Mouse (Mus musculus) myocyte (in vitro differentiated cells): ENCODE results near the gene Bmp7. TPM values are rescaled to one million over a fixed set of nuclear protein-coding genes. Genes with fewer than 3 reads are reported as not detected.

Experiments
- H3K27me3 ChIP-seq: one replicate; pipeline ENCODE4 v1.6.1; 2011; ENCODE audit not compliant: control insufficient read depth, insufficient read depth, insufficient read length
- H3K36me3 ChIP-seq: one replicate; pipeline ENCODE4 v1.6.1; 2011; ENCODE audit not compliant: control insufficient read depth, insufficient read depth
- H3K4me2 ChIP-seq: one replicate; pipeline ENCODE4 v1.6.1; 2011; ENCODE audit warnings: low read depth, control low read depth
- H3K4me3 ChIP-seq: one replicate; pipeline ENCODE4 v1.5.1; 2011; ENCODE audit warnings: mild to moderate bottlenecking, control low read depth, moderate library complexity
- H3K79me2 ChIP-seq: one replicate; pipeline ENCODE4 v1.6.1; 2011; ENCODE audit not compliant: control insufficient read depth, insufficient read depth
- H3ac ChIP-seq: one replicate; pipeline ENCODE4 v1.6.1; 2011; ENCODE audit not compliant: control insufficient read depth, insufficient read length
- CEBPB ChIP-seq: IDR thresholded peaks from 2 replicates; pipeline ENCODE4 v1.6.1; 2011; ENCODE audit warnings: mild to moderate bottlenecking, moderate library complexity; ENCODE audit not compliant: poor library complexity, insufficient read depth, severe bottlenecking
- E2F4 ChIP-seq: IDR thresholded peaks from one replicate; pipeline ENCODE4 v1.6.1; 2011; ENCODE audit warnings: mild to moderate bottlenecking, control low read depth, moderate library complexity; ENCODE audit not compliant: insufficient read depth
- MAX ChIP-seq: IDR thresholded peaks from one replicate; pipeline ENCODE4 v1.6.1; 2011; ENCODE audit warnings: low read depth, mild to moderate bottlenecking, control low read depth
- MYOD1 ChIP-seq, 3 experiments: IDR thresholded peaks; one replicate each; pipeline ENCODE4 v1.6.1; 2011; ENCODE audit warnings: control low read depth in 2 of 3, low read depth in 2 of 3, mild to moderate bottlenecking in 2 of 3, moderate library complexity in 1 of 3; ENCODE audit not compliant: insufficient read length in 2 of 3, control insufficient read depth in 1 of 3
- MYOG ChIP-seq, 3 experiments: IDR thresholded peaks; one replicate each; pipeline ENCODE4 v1.6.1; 2011; ENCODE audit warnings: control low read depth in 2 of 3, low read depth in 2 of 3, mild to moderate bottlenecking in 2 of 3; ENCODE audit not compliant: insufficient read length in 2 of 3, control insufficient read depth in 1 of 3, insufficient read depth in 1 of 3
- POLR2A ChIP-seq: IDR thresholded peaks from one replicate; pipeline ENCODE4 v1.6.1; 2011; ENCODE audit warnings: low read depth, mild to moderate bottlenecking, control low read depth, moderate library complexity; ENCODE audit not compliant: insufficient read length
- POLR2AphosphoS2 ChIP-seq: IDR thresholded peaks from one replicate; pipeline ENCODE4 v1.6.1; 2011; ENCODE audit warnings: low read depth, control low read depth; ENCODE audit not compliant: insufficient read length
- REST ChIP-seq: IDR thresholded peaks from one replicate; pipeline ENCODE4 v1.6.1; 2011; ENCODE audit warnings: mild to moderate bottlenecking, control low read depth, moderate library complexity; ENCODE audit not compliant: insufficient read depth, insufficient read length
- SRF ChIP-seq: IDR thresholded peaks from one replicate; pipeline ENCODE4 v1.6.1; 2011; ENCODE audit warnings: low read depth; ENCODE audit not compliant: control insufficient read depth, insufficient read length
- TCF12 ChIP-seq: IDR thresholded peaks from one replicate; pipeline ENCODE4 v1.6.1; 2011; ENCODE audit warnings: mild to moderate bottlenecking, control low read depth; ENCODE audit not compliant: poor library complexity, insufficient read depth, severe bottlenecking
- TCF3 ChIP-seq: IDR thresholded peaks from one replicate; pipeline ENCODE4 v1.6.1; 2011; ENCODE audit warnings: low read depth, control low read depth; ENCODE audit not compliant: insufficient read length
- USF1 ChIP-seq: IDR thresholded peaks from one replicate; pipeline ENCODE4 v1.6.1; 2011; ENCODE audit warnings: low read depth, mild to moderate bottlenecking, control low read depth, moderate library complexity
- polyA plus RNA-seq: library from polyadenylated mRNA; unstranded; fragments of >200 nt; fragmentation: generic; extraction: Trizol; gene quantifications from one replicate; pipeline ENCODE4 v1.2.1, GENCODE M21; 2012; ENCODE audit warnings: missing spikeins

Bmp7 gene
- polyA plus RNA-seq, 1 experiment: not detected

GRCm38 (mm10) chr2:172971865-172972264, 31.7 kb upstream of the Bmp7 start:
- Histone ChIP-seq H3K79me2 (no peaks in the 10 kb centered on the region), H3ac (no peak overlapping the region), H3K4me2 (no peak overlapping the region), H3K36me3 (no peaks in the 10 kb centered on the region), H3K27me3 (no peaks in the 10 kb centered on the region), H3K4me3 (no peak overlapping the region)
- TF ChIP-seq POLR2AphosphoS2 (no peak), MAX (no peak), SRF (no peak), USF1 (no peak)

DNA sequence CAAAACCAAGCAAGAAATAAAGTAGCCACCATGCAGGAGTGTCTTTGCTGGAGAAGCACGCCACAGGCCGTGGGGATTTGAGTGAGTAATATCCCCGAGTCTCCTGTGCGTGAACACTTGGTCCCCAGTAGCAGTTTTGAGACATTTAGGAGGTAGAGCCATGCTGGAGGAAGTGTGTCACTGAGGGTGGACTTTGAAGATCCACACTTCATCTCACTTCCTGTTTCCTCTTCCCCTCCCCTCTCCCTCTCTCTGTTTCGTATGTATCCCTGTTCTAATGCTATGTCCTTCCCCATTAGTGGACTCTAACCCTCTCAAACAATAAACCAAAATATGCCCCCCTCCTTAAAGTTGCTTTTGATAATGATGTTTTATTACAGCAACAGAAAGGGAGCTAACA, 26.4 kb upstream of the Bmp7 start:
- Histone ChIP-seq H3ac (no peak overlapping the region), H3K36me3 (no peaks in the 10 kb centered on the region), H3K4me2 (no peak overlapping the region), H3K4me3 (no peak overlapping the region), H3K79me2 (no peaks in the 10 kb centered on the region), H3K27me3 (no peaks in the 10 kb centered on the region)
- TF ChIP-seq TCF12 (no peak), SRF (no peak), MYOD1 (IDR thresholded peaks at IDR 0.05; ENCODE audit: control insufficient read depth in 1 of 3, insufficient read length in 2 of 3, low read depth in 2 of 3) (no peak), TCF3 (no peak), E2F4 (no peak), USF1 (no peak), MAX (no peak), POLR2A (no peak), REST (no peak), MYOG (IDR thresholded peaks at IDR 0.05; ENCODE audit: control insufficient read depth in 1 of 3, insufficient read depth in 1 of 3, insufficient read length in 2 of 3, low read depth in 2 of 3) (no peak), POLR2AphosphoS2 (no peak), CEBPB (no peak)

DNA sequence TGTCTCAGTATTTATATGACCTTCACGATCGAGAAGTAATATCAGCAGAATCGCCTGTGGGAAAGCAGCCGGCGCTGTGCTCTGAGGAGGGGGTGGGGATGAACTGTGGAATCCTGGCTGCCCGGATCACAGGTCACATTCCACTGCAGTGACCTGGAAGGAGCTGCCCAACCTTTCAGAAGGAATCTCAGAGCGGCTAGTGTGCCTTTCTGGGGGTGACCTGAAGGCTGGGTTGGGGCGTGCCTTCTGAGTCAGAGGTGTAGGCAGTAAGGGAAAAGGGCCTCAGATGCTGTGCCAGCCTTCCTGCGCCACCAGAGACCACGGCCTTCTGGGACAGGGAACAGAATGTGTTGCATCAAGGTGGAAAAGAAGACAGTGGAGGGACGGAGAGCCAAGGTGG, 25.1 kb upstream of the Bmp7 start:
- no peak for TF ChIP-seq POLR2A
- TF ChIP-seq USF1: no peak
- TF ChIP-seq MYOG (IDR thresholded peaks at IDR 0.05; ENCODE audit: control insufficient read depth in 1 of 3, insufficient read depth in 1 of 3, insufficient read length in 2 of 3, low read depth in 2 of 3): no peak
- TF ChIP-seq REST: no peak
- no peak for TF ChIP-seq E2F4
- TF ChIP-seq MAX: no peak
- TF ChIP-seq MYOD1 (IDR thresholded peaks at IDR 0.05; ENCODE audit: control insufficient read depth in 1 of 3, insufficient read length in 2 of 3, low read depth in 2 of 3): no peak
- TF ChIP-seq CEBPB: no peak
- no peaks in the 10 kb centered on the region for H3K27me3 ChIP-seq
- no peaks in the 10 kb centered on the region for H3K79me2 ChIP-seq
- no peak overlapping the region for H3K4me3 ChIP-seq
- no peaks in the 10 kb centered on the region for H3K36me3 ChIP-seq
- H3ac ChIP-seq: no peak overlapping the region
- H3K4me2 ChIP-seq: no peak overlapping the region

- Histone ChIP-seq H3K4me3 (no peak overlapping the region), H3K36me3 (no peaks in the 10 kb centered on the region), H3K27me3 (no peaks in the 10 kb centered on the region), H3K4me2 (no peak overlapping the region), H3ac (no peak overlapping the region), H3K79me2 (no peaks in the 10 kb centered on the region)
- TF ChIP-seq CEBPB (no peak), MYOG (IDR thresholded peaks at IDR 0.05; ENCODE audit: control insufficient read depth in 1 of 3, insufficient read depth in 1 of 3, insufficient read length in 2 of 3, low read depth in 2 of 3) (no peak), MAX (no peak), POLR2A (no peak), USF1 (no peak), SRF (no peak)
Measured at GRCm38 (mm10) chr2:172961211-172961610, 21.1 kb upstream of the Bmp7 start.

- no peak overlapping the region for H3K4me2 ChIP-seq
- H3K79me2 ChIP-seq: no peaks in the 10 kb centered on the region
- H3ac ChIP-seq: no peak overlapping the region
- no peaks in the 10 kb centered on the region for H3K36me3 ChIP-seq
- H3K4me3 ChIP-seq: no peak overlapping the region
- TF ChIP-seq CEBPB: no peak
- no peak for TF ChIP-seq E2F4
- no peak for TF ChIP-seq REST
- no peak for TF ChIP-seq SRF
- no peak for TF ChIP-seq TCF12
- TF ChIP-seq POLR2AphosphoS2: no peak
- no peak for TF ChIP-seq MYOG (IDR thresholded peaks at IDR 0.05; ENCODE audit: control insufficient read depth in 1 of 3, insufficient read depth in 1 of 3, insufficient read length in 2 of 3, low read depth in 2 of 3)
- no peak for TF ChIP-seq USF1
- no peak for TF ChIP-seq MAX
- no peak for TF ChIP-seq TCF3
- TF ChIP-seq MYOD1 (IDR thresholded peaks at IDR 0.05; ENCODE audit: control insufficient read depth in 1 of 3, insufficient read length in 2 of 3, low read depth in 2 of 3): no peak
- TF ChIP-seq POLR2A: no peak
- no peaks in the 10 kb centered on the region for H3K27me3 ChIP-seq
Measured at GRCm38 (mm10) chr2:172960350-172960749, 20.2 kb upstream of the Bmp7 start.
